Mouse (Mus musculus) liver, embryonic 14.5 days (tissue): ENCODE results near the gene Coa3.

Experiments
- CTCF ChIP-seq: IDR thresholded peaks from 2 replicates; pipeline ENCODE4 v1.5.1; 2016; ENCODE audit warnings: antibody characterized with exemption, low read depth, control low read depth
- EP300 ChIP-seq: IDR thresholded peaks from 2 replicates; pipeline ENCODE4 v1.6.1; 2016; ENCODE audit warnings: antibody characterized with exemption, low read depth

- TF ChIP-seq CTCF = 0 out of 2 replicates have a peak, but pooled peaks have one; percentile 15
- TF ChIP-seq EP300 = no peak
Observed at GRCm38 (mm10) chr11:101262272-101262967, 16.5 kb downstream of the Coa3 start.
